Comparison of ENCODE assay signal across 9 mouse cellular contexts in the genomic region with DNA sequence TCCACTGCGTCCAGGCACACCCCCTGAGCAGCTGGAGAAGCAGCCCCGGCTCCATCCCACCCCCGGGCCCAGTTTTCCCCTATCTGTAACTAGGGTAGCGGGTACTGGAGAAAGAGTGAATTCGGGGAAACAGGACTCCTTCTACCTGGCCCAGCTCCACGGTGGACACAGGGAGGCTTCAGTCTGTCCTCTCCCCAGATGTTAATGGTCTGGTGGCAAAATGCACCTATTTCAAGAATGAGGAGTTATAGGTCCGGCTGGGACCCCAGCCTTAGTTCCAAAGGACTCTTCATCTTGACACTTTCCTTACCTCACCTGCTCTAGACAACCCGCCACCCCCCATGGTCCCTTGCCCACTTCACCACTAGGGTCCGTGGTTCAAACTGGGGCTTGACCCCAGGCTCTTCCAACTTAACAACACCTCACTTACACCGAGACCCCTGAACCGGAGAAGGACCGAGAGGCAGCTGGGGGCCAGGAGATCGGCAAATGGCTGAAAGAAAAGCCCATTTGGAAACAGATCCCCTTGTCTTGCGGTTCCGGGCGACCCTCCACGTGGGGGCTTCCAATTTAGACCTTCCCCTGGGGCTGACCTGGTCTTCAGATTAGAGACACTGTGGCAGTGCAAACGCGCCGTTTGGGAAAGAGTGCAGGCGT. TPM values are rescaled to one million over a fixed set of nuclear protein-coding genes. Genes with fewer than 3 reads are reported as not detected.
DNase-seq lines count a peak whose midpoint lies in the region; ATAC-seq lines count a peak whose summit lies in the region.
"Had no signal": no experiment of that assay in that cellular context is flagged by ENCODE, and none has a peak within 500 bp of the region (broad histone marks: within the 10 kb centered on the region; RNA-seq: fewer than 3 reads in every experiment).

No protein-coding gene starts in this region.

- H3K4me3 ChIP-seq in heart, embryonic 10.5 days, result peak overlapping the region; percentile 76
- H3K4me3 ChIP-seq in brown adipose tissue, adult 24 weeks (ENCODE audit: insufficient read depth, low read depth, low read length), result peak overlapping the region; percentile 95
- peak overlapping the region; percentile 77 for H3K4me3 ChIP-seq in hindbrain, embryonic 11.5 days (ENCODE audit: low read depth, low read length)
- H3K4me3 ChIP-seq in midbrain, embryonic 11.5 days (ENCODE audit: low read depth, low read length), result peak overlapping the region; percentile 79

- peak overlapping the region; percentile 97 for H3K4me2 ChIP-seq in hindbrain, embryonic 11.5 days (replicated peaks; ENCODE audit: low read depth, low read length)
- H3K4me2 ChIP-seq in midbrain, embryonic 11.5 days, result peak overlapping the region; percentile 98

- H3K4me1 ChIP-seq in heart, embryonic 10.5 days, result peaks cover 73% of the 10 kb centered on the region
- H3K4me1 ChIP-seq in brown adipose tissue, adult 24 weeks (ENCODE audit: control insufficient read depth, insufficient read depth, insufficient read length, low read length), result no peaks in the 10 kb centered on the region; the same call in 1 of the 2 replicates
- peaks cover 25% of the 10 kb centered on the region for H3K4me1 ChIP-seq in hindbrain, embryonic 11.5 days (replicated peaks; ENCODE audit: control insufficient read depth, insufficient read depth, low read length)
- peaks cover 34% of the 10 kb centered on the region for H3K4me1 ChIP-seq in midbrain, embryonic 11.5 days (ENCODE audit: control insufficient read depth, insufficient read depth, low read length)

- peak overlapping the region; percentile 88 for H3K9ac ChIP-seq in hindbrain, embryonic 11.5 days (ENCODE audit: low read depth, low read length)
- peak overlapping the region; percentile 84 for H3K9ac ChIP-seq in midbrain, embryonic 11.5 days (ENCODE audit: low read length)

- no peak for DNase-seq in heart, embryonic 10.5 days (ENCODE audit: low spot score)
- no peak for DNase-seq in heart, postnatal 10 days
- peak; percentile 46 for DNase-seq in hindbrain, embryonic 11.5 days (ENCODE audit: low spot score)
- peak; percentile 94 for DNase-seq in midbrain, embryonic 11.5 days (ENCODE audit: low spot score, missing footprints)
- no peak for DNase-seq in layer of hippocampus, adult 9-11 months
- DNase-seq in c-Kit-positive CD71-positive TER-119-positive erythroid progenitor cells, embryonic 14.5 days (ENCODE audit: low spot score), result no peak
- no peak for DNase-seq in spleen, postnatal 10 days (ENCODE audit: low spot score in 2 of 2)
- DNase-seq: kidney, postnatal 25 days had no signal

- WGBS in heart, embryonic 10.5 days, result 3% methylated on average over 21 of the region's 21 CpGs
- 2% methylated on average over 21 of the region's 21 CpGs for WGBS in hindbrain, embryonic 11.5 days
- WGBS in midbrain, embryonic 11.5 days, result under 1% methylated on average over 21 of the region's 21 CpGs

- peaks cover 11% of the 10 kb centered on the region for H3K36me3 ChIP-seq in heart, embryonic 10.5 days
- H3K36me3 ChIP-seq in hindbrain, embryonic 11.5 days (ENCODE audit: control insufficient read depth, insufficient read depth, low read length), result no peaks in the 10 kb centered on the region; the same call in 1 of the 2 replicates
- H3K36me3 ChIP-seq in midbrain, embryonic 11.5 days (ENCODE audit: control insufficient read depth, insufficient read depth, low read length), result no peaks in the 10 kb centered on the region

- intact Hi-C loops in heart, postnatal 10 days (cut with DNase I), result loop anchor here (2.0 kb wide), 1 partner anchor 30 kb away; no protein-coding TSS in a partner anchor

- no peak for ATAC-seq in hindbrain, embryonic 11.5 days (ENCODE audit: low FRiP score)
- ATAC-seq in midbrain, embryonic 11.5 days (ENCODE audit: low FRiP score), result no peak

- no peaks in the 10 kb centered on the region for H3K9me3 ChIP-seq in heart, embryonic 10.5 days
- H3K9me3 ChIP-seq in hindbrain, embryonic 11.5 days (ENCODE audit: control insufficient read depth, low read length), result no peaks in the 10 kb centered on the region
- H3K9me3 ChIP-seq in midbrain, embryonic 11.5 days (ENCODE audit: control insufficient read depth, low read length), result no peaks in the 10 kb centered on the region

- peaks cover 69% of the 10 kb centered on the region for H3K27me3 ChIP-seq in heart, embryonic 10.5 days (ENCODE audit: insufficient read depth, poor library complexity, severe bottlenecking)
- peaks cover 28% of the 10 kb centered on the region for H3K27me3 ChIP-seq in hindbrain, embryonic 11.5 days (ENCODE audit: control insufficient read depth, insufficient read depth, low read length)
- 0 out of 2 replicates have a peak, but pooled peaks cover 2% of the 10 kb centered on the region for H3K27me3 ChIP-seq in midbrain, embryonic 11.5 days (ENCODE audit: control insufficient read depth, insufficient read depth, low read length)

- peak overlapping the region; percentile 89 for H3K27ac ChIP-seq in heart, embryonic 10.5 days
- H3K27ac ChIP-seq in brown adipose tissue, adult 24 weeks (replicated peaks; ENCODE audit: low read depth, low read length), result peak overlapping the region; percentile 8; the same call in 1 of the 2 replicates
- H3K27ac ChIP-seq in hindbrain, embryonic 11.5 days (ENCODE audit: low read depth, low read length), result peak overlapping the region; percentile 80
- H3K27ac ChIP-seq in midbrain, embryonic 11.5 days (ENCODE audit: low read depth, low read length), result peak overlapping the region; percentile 69; the same call in 1 of the 2 replicates

RNA-seq across cellular contexts. Expression of a gene that starts 1.7 kb away (rescaled TPM):
- polyA plus RNA-seq in heart, embryonic 10.5 days (2016; fragmentation: Nextera tagmentation; extraction: Ambion mirVana), result 4.7 and 13.2 TPM in 2 replicates
- 10 to 100 TPM; 19.4 to 22.2 TPM for total RNA-seq in heart, postnatal 10 days (2021)
- 3.1 and 3.2 TPM in 2 replicates for polyA plus RNA-seq in brown adipose tissue, adult 24 weeks (2012; ENCODE audit: insufficient read depth, insufficient read length, missing spikeins)
- polyA plus RNA-seq in hindbrain, embryonic 11.5 days (2014; fragmentation: Nextera tagmentation; extraction: Ambion mirVana), result 10.7 and 12.0 TPM in 2 replicates
- polyA plus RNA-seq in midbrain, embryonic 11.5 days (2014; fragmentation: Nextera tagmentation; extraction: Ambion mirVana), result 9.6 and 11.9 TPM in 2 replicates

RNA-seq across cellular contexts. Expression of a gene that starts 29.1 kb away (rescaled TPM):
- polyA plus RNA-seq in heart, embryonic 10.5 days (2016; fragmentation: Nextera tagmentation; extraction: Ambion mirVana), result 1.2 and 3.2 TPM in 2 replicates
- not detected for total RNA-seq in heart, postnatal 10 days (2021)
- not detected in 2 replicates for polyA plus RNA-seq in brown adipose tissue, adult 24 weeks (2012; ENCODE audit: insufficient read depth, insufficient read length, missing spikeins)
- polyA plus RNA-seq in hindbrain, embryonic 11.5 days (2014; fragmentation: Nextera tagmentation; extraction: Ambion mirVana), result 0.84 and 1.2 TPM in 2 replicates
- polyA plus RNA-seq in midbrain, embryonic 11.5 days (2014; fragmentation: Nextera tagmentation; extraction: Ambion mirVana), result 1.1 and 1.4 TPM in 2 replicates

RNA-seq across cellular contexts. Expression of a gene that starts 39.2 kb away (rescaled TPM):
- 4.2 and 4.5 TPM in 2 replicates for polyA plus RNA-seq in heart, embryonic 10.5 days (2016; fragmentation: Nextera tagmentation; extraction: Ambion mirVana)
- total RNA-seq in heart, postnatal 10 days (2021), result 10 to 100 TPM; 20.5 to 22.6 TPM
- polyA plus RNA-seq in brown adipose tissue, adult 24 weeks (2012; ENCODE audit: insufficient read depth, insufficient read length, missing spikeins), result 0.83 and 3.3 TPM in 2 replicates
- 8.0 and 9.8 TPM in 2 replicates for polyA plus RNA-seq in hindbrain, embryonic 11.5 days (2014; fragmentation: Nextera tagmentation; extraction: Ambion mirVana)
- 11.2 and 11.7 TPM in 2 replicates for polyA plus RNA-seq in midbrain, embryonic 11.5 days (2014; fragmentation: Nextera tagmentation; extraction: Ambion mirVana)

Comparison
In these comparisons a context has a peak if more than half of its experiments do, and no peak if none do; other contexts are left out.
1. DNase-seq: peak in hindbrain, embryonic 11.5 days (single experiment) and midbrain, embryonic 11.5 days (single experiment); none in heart, embryonic 10.5 days (single experiment), heart, postnatal 10 days (0 of 2), layer of hippocampus, adult 9-11 months (single experiment), c-Kit-positive CD71-positive TER-119-positive erythroid progenitor cells, embryonic 14.5 days (single experiment) and spleen, postnatal 10 days (0 of 2).
2. H3K27ac ChIP-seq: peak in every context shown above with its lines; median percentile 89 in heart, embryonic 10.5 days; 80 in hindbrain, embryonic 11.5 days; 69 in midbrain, embryonic 11.5 days; 8 in brown adipose tissue, adult 24 weeks.
3. Peak in every context shown above with its lines, with median percentiles within 50 percentile points of each other: H3K4me3 ChIP-seq.